Mouse (Mus musculus): ENCODE data around the gene Camta1.
"Not testable (repeated sequence)": the region's sequence is repeated elsewhere in the genome, so short reads cannot be mapped to it uniquely, and the experiment has no call there.

Gene Camta1

DNA sequence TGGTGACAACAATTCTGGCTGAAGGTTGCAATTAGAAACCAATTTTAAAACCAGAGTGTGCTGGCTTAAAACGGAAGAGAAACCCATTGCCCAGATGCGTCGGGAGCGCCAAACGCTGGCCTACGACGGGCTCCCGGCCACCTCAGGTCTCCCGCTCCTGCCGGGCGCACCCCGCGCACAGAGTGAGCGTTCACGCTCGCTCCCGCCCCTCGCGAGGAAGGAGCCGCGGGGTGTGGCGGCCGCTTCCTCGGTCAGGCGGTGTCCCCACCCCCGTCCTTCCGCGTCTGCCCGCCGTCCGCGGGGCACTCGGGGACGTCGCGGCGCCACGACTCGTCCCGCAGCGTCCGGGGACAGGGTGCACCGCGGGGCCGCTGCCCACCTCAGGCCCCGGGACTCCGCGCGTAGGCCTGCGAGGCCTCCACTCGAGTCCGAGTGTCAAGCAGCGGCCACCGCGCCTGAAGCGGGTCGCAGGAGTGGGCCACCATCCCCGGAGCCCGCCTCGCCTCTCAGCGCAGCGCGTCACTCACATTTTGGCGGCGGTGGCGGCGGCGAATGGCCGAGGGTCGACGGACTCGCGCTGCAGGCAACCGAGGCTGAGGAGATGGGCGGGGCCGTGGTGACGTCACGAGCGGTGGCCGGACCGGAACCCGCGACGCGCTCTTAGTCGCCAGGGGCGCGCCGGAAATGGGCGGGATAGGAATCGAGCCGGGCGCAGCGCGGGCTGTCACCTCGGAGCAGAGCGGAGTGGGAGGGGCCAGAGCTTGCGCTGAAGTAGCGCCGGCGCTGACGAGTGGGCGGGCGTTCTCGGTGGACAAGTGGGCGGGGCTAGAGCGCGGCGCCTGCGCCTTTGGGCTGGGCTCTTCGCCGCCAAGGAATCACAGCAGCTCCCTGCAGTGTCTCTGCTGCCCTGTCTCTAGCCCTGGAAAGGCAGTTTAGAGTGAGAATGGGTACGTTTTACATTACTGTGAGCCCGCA lies 804.0 kb downstream of the Camta1 start, which contains the start of gene Vamp3:
TSS of gene Vamp3 (minus strand) at position 617 of the 975 bp plus-strand sequence.
- DNase-seq (ENCODE audit: low spot score): peak; percentile 99

DNA sequence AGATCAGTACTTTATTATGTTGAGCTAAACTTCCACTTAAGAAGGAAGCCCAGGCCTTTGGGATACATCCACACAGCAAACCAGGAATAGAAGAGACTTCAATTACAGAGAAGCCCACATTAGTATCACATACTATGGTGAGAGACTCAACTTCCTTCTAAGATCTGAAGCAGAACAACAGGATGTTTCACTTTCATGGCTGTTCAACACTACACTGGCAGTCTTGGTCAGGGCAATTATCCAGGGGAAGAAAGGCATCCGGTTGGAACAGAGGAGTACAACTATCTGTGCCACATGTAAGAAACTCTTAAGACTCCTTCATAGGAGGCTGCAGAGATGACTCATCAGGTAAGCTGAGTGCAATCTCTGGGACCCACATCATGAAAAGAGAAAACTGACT lies 810.5 kb downstream of the Camta1 start:
- DNase-seq (ENCODE audit: low spot score): no peak

DNA sequence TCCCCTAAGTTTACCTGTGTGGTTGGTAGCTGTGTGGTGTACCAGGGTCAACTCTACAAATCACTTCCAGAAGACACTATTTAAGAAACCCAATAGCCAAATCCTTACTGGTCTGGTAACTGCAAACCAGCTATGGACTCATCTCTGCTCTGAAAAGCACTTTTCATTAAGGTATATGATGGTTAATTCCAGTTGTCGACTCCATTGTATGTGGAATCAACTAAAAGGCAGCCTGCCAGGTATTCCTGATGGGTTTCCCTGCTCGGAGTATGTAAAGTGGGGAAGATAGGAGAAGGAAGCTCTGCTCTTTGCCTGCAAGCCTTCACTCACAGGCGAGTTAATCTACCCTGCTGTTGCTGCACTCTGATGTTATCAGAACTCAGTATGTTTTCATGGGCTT lies 815.2 kb downstream of the Camta1 start:
- no peak for DNase-seq (ENCODE audit: low spot score)

DNA sequence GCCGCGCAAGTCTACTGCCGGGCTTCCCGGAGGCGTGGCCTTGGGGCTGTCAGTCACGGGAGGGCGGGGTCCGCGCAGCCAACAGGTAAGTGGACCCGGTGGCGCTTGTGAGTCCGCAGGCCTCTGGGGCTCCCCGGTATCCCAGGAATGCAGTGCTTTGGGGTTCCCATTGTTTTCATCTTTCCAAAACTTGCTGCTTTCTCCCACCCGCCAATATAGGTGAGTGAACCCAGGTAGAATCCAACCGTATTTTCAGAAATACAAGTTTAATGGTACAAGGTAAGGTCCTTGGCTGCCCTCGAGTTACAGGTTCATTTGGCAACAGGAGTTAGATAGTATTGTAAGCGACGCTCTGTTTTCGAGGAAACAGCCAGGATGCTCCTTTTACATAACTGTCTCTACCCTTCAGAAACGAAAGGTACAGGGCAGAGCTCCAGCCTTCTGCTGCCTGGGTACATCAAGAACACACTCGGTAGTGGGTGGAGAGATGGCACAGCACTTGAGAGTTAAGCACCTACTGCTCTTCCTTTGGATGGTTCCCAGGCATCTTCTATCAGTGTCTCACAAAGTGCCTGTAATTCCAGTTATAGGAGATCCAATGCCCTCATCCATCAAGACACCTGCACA lies 816.6 kb downstream of the Camta1 start:
- DNase-seq (ENCODE audit: low spot score): peak; percentile 16

DNA sequence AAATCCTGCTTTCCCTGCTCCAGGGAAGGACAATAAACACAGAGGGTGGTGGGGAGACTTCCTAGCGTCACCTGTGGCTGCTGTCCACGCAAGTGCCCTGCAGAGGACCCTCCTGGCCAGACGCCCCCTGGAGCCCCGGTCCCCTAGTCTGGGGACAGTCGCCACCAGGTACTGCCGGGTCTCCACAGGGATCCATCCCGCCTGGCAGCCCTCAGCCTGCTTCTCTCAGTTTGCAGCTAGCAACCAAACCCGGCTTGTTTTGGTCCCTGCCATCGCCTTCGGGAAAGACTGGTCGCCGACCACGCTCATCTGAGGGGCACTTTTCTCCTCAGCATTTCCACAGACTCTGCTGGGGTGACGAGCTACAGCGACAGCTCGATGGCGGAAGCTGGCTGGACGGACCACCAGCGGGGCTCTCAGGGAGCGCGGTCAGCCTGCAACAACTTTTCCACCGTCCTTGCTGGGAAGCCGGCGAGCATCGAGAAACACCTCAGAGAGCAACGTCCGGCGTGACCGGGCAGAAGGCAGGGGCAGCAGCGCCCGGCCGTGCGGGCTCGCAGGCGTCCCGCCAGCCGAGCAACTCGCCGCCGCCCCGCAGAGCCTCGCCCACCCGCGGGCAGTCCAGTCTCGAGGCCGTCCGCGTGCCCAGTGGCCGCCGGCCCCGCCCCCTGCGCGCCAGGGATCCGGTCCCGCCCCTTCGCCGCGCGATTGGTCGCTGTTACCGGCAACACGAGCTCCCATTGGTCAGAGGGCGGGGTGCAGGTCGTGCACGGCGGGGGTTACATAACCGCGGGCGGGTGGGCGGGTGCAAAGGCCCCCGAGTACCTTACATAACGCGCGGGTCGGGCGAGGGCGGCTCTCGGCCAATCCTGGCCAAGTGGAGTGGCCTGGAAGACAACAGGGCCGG lies 817.4 kb downstream of the Camta1 start, which contains the start of gene Per3:
TSS of gene Per3 (minus strand) at position 629 of the 907 bp plus-strand sequence.
- peak; percentile 97 for DNase-seq (ENCODE audit: low spot score)

DNA sequence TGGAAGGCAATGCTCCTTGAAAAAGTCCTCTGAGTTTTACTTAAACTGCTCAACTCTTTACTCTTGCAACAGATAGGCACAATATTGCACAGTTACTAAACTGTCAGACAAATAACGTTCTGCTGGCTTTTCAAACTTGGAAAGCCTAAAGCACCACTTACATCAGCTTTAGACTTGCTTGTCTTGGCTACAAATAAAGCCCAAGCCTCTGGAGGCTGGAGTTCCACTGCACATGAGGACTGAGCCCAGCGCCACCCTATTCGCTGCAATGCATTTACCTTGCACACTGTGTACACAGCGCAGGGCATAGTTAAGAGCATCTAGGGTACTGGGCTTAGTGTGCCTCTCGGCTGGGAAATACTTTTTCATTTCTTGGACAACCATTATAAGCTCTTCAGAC lies 818.4 kb downstream of the Camta1 start:
- DNase-seq (ENCODE audit: low spot score): peak; percentile 80

DNA sequence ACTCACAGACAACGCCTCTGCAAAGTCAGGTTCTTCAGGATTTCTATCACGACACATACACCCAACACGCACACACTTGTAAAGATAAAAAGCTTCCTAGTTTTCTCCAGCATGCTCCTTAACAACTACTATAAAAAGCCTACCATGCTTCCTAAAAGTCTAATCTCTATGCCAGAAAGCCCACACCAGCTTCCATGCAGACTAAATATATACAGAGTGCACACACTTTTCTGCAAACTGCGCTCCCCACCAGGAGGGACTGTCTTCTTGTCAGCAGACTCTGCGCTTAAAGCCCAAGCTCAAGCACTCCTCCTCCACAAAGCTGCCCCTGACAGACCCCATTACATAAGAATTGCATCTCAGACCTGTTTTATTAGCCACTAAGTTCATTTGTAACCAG lies 820.2 kb downstream of the Camta1 start:
- no peak for DNase-seq (ENCODE audit: low spot score)

DNA sequence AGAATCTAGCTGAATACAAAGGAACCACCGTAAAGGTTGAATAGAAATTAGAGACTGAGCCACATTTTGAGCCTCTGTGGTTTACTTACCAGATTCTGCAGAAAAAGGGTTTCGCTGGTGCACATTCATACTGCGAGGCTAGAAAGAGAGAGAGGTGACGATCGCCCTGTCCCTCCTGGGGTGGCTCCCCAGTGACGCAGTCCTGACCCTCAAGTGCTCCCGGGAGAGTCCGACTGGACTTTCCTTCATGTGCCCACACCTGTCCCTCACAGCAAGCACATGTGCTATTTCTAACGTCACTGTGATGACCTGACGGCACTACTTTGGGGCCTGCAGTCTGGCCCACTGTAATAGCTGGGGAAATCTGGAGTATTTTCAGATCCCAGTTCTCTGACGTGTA lies 823.9 kb downstream of the Camta1 start:
- no peak for DNase-seq (ENCODE audit: low spot score)

DNA sequence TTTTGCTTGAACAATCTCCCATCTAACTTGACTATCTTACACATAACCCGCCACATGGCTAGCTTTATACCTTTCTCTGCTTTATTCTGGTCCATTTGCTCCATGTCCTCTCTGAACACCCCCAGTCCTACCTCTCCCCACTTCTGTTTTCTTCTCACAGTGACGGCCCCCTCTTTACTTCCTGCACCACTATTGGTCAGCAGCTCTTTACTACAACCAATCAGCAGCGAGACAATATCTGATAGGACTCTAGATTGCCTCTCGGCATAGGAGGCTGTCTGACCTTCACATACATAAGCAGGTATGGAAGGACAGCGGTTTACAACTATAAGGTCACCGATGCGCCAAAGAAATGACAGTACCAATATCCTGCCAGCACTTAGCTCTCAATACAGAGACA lies 825.2 kb downstream of the Camta1 start:
- no peak for DNase-seq (ENCODE audit: low spot score)

DNA sequence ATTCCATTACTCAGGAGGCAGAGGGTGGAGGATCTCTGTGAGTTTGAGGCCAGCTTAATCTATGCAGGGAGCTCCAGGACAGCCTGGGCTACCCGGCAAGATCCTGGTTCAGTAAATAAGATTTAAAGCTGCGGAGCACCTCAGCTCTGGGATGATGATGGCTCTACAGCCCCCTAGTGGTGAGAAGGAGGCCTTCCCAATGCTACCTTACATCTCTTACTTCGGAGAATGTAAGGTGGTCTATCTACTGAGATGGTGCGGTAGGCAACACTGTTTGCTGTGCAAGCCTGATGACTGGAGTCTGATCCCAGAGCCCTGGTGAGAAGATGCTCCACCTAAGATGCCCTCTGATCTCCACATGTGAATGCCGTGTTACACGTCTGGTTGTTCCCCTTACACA lies 834.7 kb downstream of the Camta1 start:
- DNase-seq (ENCODE audit: low spot score): peak; percentile 15

DNA sequence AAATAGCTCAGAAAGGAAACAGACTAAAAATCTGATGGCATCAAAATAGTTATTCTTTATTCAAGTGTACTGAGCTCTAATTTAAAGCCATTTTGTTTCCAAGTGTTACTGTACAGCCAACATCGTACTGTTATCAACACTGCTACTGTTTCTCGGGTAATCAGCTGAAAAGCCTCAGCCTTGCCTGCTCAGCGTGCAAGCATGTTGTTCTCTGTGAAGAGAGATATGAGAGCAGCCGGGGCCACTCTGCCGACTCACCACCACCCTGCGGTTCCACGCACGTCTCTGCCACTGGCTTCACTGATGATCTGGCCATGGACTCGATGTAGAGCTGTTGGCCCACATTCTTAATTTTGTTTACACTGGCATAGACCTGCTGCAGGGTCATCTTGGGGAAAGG lies 837.5 kb downstream of the Camta1 start:
- DNase-seq (ENCODE audit: low spot score): no peak

DNA sequence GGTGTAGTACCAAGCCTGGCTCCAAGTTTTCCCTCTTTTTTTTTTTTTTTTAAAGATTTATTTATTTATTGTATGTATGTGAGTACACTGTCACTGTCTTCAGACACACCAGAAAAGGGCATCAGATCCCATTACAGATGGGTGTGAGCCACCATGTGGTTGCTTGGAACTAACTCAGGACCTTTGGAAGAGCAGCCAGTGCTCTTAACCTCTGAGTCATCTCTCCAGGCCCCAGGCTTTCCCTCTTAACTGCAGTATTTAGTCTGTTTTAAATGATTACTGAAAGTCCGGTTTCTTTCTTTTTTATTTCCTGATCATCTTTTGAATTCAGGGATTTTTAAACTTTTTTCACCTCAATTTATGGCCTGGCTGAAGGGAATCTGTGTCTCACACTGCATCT lies 844.3 kb downstream of the Camta1 start:
- DNase-seq (ENCODE audit: low spot score): not testable (repeated sequence)

DNA sequence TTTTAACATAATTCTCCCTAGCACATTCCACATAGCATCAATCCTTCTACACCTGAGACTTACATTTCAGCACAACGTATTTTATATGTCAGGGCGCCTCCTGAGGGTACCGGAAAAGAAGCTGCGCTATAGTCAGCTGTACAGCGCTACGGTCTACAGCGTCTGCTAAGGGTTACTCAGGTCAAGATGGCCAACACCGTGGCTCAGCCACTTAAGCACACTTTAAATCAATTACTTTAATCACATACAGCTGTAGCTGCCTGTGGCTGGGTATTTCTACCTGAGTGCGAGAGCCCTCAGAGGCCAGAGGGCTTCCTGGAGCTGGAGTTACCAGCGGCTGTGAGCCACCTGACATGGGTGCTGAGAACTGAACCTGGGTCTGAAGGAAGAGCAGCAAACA lies 845.7 kb downstream of the Camta1 start:
- no peak for DNase-seq (ENCODE audit: low spot score)

DNA sequence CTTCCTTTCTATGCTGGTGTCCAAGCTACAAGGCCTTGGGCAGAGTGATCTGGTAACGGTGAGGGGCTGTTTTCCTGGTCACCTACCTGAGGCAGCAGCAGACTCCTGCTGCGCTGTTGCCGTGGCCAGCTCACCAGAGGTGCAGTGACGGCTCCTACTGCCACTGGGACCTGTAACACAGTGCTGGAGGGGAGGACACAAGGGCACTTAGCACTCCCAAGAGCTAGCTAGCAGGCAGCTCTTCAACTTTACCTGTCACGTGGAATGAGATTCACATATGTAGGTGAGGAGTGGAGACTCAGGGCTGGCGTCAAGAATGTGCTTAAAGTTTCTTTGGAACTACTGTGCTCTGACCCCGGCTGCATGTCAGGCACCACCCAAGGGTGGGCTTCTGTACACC lies 851.4 kb downstream of the Camta1 start:
- peak; percentile 56 for DNase-seq (ENCODE audit: low spot score)

DNA sequence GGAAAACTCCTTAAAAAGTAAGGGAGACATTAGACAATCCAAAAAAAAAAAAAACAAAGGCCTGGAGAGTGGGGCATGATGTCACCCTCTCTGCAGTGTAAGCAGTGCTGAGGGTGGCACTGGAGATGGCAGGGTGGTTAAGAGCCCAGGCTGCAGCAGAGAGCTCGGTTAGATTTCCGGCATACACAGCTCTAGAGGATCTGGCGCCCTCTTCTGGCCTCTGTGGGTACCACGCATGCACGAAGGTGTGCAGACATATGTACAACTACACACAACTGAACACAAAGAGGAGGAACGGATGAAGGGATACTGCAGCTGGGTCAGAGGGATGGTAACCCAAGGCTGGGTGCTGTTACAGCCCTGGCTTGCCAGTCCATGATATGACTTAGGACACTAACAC lies 854.7 kb downstream of the Camta1 start:
- peak; percentile 24 for DNase-seq (ENCODE audit: low spot score)

DNA sequence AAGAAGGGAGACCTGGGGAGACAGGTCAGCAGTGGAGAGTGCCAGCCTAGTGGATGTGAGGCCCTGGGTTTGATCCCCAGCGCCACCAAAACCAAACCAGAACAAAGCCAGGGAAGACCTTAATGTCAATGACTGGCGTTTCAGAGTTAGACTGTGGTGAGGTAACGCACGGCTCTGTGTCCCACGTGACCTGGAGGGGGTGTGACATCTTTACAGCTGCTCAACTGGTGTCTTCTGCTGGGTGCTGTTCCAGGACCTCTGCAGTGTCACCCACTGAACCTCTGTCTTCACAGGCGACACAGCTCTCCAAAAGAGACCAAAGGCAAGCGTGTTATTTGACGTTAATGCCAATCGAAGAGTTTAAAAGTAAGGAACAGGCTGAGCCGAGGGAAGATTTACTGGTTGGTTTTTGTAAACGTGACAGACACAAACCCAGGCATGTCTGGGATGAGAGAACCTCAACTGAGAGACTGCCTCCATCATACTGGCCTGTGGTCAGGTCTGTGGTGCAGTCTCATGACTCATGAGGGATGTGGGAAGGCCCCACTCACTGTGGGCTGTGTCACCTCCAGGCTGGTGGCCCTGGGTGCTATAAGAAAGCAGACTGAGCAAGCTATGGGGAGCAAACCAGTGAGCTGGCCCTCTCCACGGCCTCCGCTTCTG lies 855.9 kb downstream of the Camta1 start:
- DNase-seq (ENCODE audit: low spot score): no peak

DNA sequence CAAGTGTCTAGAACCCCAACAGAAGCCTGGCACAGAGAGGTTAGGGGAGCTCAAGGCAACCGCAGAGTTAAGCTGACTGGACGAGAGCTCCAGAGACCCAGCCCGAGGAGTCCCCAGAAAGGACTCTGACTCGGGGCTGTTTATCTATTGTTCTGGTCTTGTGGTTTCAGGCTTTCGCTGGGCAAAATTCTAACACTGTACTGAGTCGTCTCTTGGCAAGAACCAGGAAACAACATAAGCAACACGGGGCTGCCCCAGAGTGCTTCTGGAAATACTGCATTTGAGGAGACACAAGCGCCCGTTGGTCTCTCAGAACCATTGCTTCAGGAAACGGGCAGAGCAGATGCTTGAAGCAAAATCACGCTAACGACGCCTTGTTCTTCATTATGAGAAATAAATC lies 860.3 kb downstream of the Camta1 start:
- no peak for DNase-seq (ENCODE audit: low spot score)

DNA sequence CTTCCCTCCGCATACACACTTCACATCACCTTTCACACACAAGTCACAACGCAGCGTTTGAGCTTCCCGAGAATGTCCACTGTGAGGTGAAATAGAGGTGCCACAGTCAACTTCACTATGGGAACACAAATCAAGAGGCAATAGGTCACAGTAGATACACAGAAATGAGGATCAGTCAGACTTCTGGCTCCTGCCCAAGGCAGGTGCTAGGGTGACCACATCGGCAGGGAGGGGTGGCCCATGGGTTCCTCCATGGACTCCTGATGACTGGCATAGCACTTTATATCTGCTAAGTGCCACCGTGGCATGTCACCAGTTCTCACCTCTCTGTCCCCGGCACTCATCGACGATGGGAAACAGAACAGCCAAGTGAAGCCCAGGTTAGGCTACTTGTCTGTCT lies 863.0 kb downstream of the Camta1 start:
- DNase-seq (ENCODE audit: low spot score): no peak

DNA sequence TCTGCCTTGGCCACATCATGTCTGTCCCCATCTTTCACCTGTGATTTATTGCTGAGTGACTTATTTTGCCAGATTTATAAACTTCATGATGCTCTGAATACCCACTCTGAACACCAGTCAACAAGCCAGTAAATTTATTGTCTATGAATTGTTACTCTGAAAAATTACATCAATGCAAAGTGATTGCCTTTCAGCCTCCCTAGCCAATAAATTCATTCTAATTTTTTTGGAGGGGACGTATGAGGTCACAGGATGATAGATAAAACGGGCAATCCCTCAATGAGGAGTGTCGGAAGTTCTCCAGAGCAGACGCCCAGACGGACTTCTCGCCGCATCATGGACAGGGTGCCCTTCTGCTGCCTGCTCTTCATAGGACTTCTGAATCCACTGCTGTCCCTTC lies 864.9 kb downstream of the Camta1 start, which contains the start of gene Uts2:
TSS of gene Uts2 (plus strand) at position 301 of the 400 bp plus-strand sequence.
- DNase-seq (ENCODE audit: low spot score): no peak

DNA sequence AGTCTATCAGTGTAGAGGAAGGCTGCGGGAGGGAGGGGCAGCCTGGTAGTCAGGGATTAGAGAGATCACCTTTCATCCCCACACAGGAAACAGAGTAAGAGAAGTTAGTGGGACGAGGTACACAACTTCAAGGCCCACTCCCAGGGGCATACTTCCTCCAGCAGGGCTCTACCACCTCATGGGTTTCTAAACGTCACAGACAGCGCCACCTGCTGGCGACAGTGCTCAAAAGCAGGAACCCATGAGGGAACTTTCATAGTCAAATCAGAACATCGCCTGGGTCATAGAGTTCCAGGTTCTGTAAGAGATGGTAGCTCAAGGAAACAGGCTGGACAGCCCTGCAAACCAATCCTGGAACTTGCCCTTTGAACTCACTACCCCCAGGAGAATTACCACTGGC lies 871.5 kb downstream of the Camta1 start:
- DNase-seq (ENCODE audit: low spot score): no peak

DNA sequence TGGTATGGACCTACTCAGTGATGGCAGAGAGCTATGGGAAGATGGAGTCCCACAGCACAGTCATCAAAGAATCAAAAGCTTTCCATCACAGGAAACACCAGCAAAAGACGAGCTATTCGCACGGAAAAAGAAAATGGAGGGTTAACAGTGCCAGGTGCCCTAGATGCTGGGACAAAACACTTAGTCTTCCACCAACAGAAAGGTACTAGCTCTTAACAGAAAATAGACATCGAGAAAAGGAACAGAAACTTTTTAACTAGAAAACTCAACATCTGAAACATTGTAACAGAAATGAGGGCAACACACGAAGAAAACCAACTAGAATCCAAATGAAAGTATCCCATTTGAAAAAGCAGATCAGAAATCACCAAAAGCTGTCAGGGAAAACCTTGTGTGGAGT lies 881.5 kb downstream of the Camta1 start:
- no peak for DNase-seq (ENCODE audit: low spot score)

DNA sequence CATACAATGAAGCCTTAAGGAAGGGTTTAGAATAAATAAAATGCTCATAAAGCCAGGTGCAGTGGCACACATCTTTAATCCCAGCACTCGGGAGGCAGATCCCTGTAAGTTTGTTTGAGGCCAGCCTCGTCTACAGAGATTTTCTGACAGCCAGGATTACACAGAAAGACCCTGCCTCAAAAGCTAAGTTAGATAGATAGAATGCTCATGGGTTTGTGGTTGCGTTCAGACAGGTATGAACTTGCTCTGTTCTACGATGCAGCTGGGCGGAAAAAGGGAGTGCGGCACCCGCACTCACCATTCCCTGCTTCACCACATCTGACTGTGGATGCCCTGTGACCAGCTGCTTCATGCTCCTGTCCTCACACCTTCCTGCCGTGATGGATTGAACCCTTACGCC lies 882.2 kb downstream of the Camta1 start:
- DNase-seq (ENCODE audit: low spot score): no peak

Data from lung, postnatal 25 days (tissue).